Mouse (Mus musculus): ENCODE data around the gene Aunip. TPM values are rescaled to one million over a fixed set of nuclear protein-coding genes. Genes with fewer than 3 reads are reported as not detected.

Aunip gene
- polyA plus RNA-seq, 1 experiment from 2014 or later: 28.6 TPM

- WGBS: 74% methylated on average over 3 of the region's 4 CpGs
- no peak overlapping the region for H3K4me3 ChIP-seq
- H3K9me3 ChIP-seq (replicated peaks): no peaks in the 10 kb centered on the region
- H3K36me3 ChIP-seq: no peaks in the 10 kb centered on the region
- no peaks in the 10 kb centered on the region for H3K27me3 ChIP-seq (ENCODE audit: low read depth, poor library complexity, severe bottlenecking)
- peaks cover 10% of the 10 kb centered on the region; the same call in 1 of the 2 replicates for H3K4me1 ChIP-seq
- no peak overlapping the region for H3K27ac ChIP-seq (replicated peaks)
- DNase-seq (ENCODE audit: low spot score): no peak
Measured at GRCm38 (mm10) chr4:134505966-134506594, 4.7 kb upstream of the Aunip start.

DNA sequence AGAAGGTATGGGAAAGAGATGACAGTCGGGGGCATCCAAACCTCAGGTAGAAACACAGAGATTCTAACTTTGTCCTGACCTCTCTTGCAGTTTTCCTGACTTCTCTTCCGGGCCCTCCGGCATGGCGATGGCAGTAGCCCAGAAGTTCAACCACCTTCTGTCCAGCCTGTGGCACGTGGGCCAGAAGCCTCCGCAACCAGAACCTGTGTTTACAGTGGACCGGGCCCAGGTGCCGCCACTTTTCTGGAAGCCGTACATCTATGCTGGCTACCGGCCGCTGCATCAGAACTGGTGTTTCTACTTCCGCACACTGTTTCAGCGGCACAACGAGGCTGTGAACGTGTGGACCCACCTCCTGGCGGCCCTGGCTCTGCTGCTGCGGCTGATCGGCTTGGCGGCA, 4.1 kb upstream of the Aunip start:
- Histone ChIP-seq H3K36me3 (no peaks in the 10 kb centered on the region), H3K9me3 (replicated peaks) (no peaks in the 10 kb centered on the region), H3K4me1 (peaks cover 16% of the 10 kb centered on the region), H3K27me3 (ENCODE audit: low read depth, poor library complexity, severe bottlenecking) (no peaks in the 10 kb centered on the region), H3K27ac (replicated peaks) (no peak overlapping the region), H3K4me3 (no peak overlapping the region)
- 89% methylated on average over 19 of the region's 19 CpGs for WGBS
- DNase-seq (ENCODE audit: low spot score): no peak

GRCm38 (mm10) chr4:134510396-134510795, 403 bp upstream of the Aunip start:
- Histone ChIP-seq H3K36me3 (peaks cover 17% of the 10 kb centered on the region; the same call in 1 of the 2 replicates), H3K4me1 (peaks cover 43% of the 10 kb centered on the region), H3K27ac (replicated peaks) (no peak overlapping the region), H3K4me3 (peak overlapping the region; percentile 72; the same call in 1 of the 2 replicates), H3K27me3 (ENCODE audit: low read depth, poor library complexity, severe bottlenecking) (no peaks in the 10 kb centered on the region), H3K9me3 (replicated peaks) (no peaks in the 10 kb centered on the region)
- 72% methylated on average over 4 of the region's 4 CpGs for WGBS
- DNase-seq (ENCODE audit: low spot score): no peak

DNA sequence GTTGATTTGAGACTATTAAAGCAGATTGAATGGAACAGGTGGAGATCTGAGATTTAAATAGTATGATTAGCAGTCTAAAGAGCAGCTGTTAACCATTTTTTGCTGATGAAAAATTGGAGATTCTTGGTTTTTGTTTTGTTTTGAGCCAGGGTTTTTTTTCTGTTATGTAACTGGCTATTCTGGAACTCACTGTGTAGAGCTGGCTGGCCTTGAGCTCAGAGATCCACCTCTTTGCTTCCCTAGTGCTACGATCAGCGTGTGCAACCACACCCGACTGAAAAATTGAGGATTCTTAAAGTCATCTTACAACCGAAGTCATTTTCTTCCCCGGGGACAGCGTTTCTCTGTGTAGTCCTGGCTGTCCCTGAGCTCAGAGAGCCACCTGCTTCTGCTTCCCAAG, 931 bp downstream of the Aunip start:
- Histone ChIP-seq H3K4me1 (peaks cover 43% of the 10 kb centered on the region), H3K27me3 (ENCODE audit: low read depth, poor library complexity, severe bottlenecking) (no peaks in the 10 kb centered on the region), H3K36me3 (peaks cover 20% of the 10 kb centered on the region; the same call in 1 of the 2 replicates), H3K9me3 (replicated peaks) (no peaks in the 10 kb centered on the region), H3K27ac (replicated peaks) (peak overlapping the region; percentile 93), H3K4me3 (peak overlapping the region; percentile 72)
- no peak for DNase-seq (ENCODE audit: low spot score)
- 80% methylated on average over 6 of the region's 6 CpGs for WGBS

DNA sequence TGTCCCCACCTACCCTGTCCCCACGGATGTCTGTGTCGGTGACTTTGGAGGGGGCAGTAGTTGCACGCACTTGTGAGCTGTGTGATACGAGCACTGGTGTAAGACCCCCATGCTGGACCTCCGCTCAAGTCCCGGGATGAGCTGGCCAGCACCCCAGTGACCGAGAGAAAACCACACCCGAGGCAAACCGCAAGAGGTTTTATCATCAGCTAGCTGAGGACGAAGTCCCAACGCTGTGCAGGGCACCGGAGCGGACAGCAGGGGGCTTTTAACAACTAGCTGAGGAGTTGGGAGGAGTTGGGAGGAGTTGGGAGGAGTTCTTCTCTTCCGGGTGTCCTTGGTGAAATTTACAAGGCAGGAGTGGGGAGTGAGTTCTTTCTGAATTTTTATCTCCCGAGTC, 2.0 kb downstream of the Aunip start:
- DNase-seq (ENCODE audit: low spot score): peak; percentile 54
- 39% methylated on average over 15 of the region's 15 CpGs for WGBS
- H3K4me3 ChIP-seq: peak overlapping the region; percentile 39
- H3K9me3 ChIP-seq (replicated peaks): no peaks in the 10 kb centered on the region
- no peaks in the 10 kb centered on the region for H3K27me3 ChIP-seq (ENCODE audit: low read depth, poor library complexity, severe bottlenecking)
- H3K4me1 ChIP-seq: peaks cover 45% of the 10 kb centered on the region
- peaks cover 26% of the 10 kb centered on the region for H3K36me3 ChIP-seq
- H3K27ac ChIP-seq (replicated peaks): 0 out of 2 replicates have a peak overlapping the region, but pooled peaks have one; percentile 3

DNA sequence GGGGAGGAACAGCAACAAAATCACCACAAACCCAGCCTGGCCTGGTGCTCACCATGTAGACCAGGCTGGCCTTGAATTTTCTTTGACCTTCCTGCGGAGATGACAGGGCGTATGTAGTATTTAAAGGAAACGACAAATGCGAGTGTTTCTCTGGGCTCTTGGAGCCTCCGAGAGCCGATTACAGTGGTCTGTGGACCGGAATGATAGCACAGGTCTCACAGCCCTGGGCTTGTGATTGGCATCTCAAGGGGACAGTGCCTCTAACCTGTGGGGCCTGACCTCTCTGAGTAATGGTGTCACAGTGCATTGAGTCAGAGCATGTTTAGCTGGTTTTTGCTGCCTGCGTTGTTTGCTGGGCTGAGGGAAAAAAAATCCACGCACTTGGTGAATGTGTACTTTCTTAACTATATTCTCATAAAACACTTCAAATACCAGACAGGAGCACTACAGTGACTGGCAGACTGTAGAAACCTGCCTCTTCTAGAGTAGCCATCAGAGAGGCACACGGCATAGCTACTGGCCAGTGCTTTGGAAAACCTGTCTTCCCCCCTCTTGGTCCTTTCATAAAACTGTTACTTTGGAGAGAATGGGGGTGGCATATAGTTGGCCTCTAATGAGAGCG, 3.6 kb downstream of the Aunip start:
- H3K4me1 ChIP-seq: peaks cover 45% of the 10 kb centered on the region

DNA sequence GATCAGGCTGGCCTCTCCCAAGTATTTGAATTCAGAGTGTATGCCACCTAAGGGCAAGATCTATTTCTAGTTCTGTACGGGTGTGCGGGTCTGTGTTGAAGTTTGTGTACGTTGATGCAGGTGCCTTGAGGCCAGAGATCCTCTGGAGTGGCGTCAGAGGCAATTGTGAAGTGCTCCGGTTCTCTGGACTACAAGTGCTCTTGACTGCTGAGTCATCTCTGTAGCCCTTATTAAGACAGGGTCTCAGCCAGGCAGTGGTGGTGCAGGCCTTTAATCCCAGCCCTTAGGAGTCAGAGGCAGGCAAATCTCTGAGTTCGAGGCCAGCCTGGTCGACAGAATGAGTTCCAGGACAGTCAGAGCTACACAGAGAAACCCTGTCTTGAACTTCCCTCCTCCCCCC, 4.8 kb downstream of the Aunip start:
- DNase-seq (ENCODE audit: low spot score): no peak
- Histone ChIP-seq H3K27ac (replicated peaks) (no peak overlapping the region), H3K4me3 (no peak overlapping the region), H3K36me3 (peaks cover 45% of the 10 kb centered on the region), H3K27me3 (ENCODE audit: low read depth, poor library complexity, severe bottlenecking) (no peaks in the 10 kb centered on the region), H3K9me3 (replicated peaks) (no peaks in the 10 kb centered on the region), H3K4me1 (peaks cover 42% of the 10 kb centered on the region)
- WGBS: 82% methylated on average over 7 of the region's 7 CpGs

More for the DNA sequence above, 3.6 kb downstream of the Aunip start:
- Histone ChIP-seq H3K4me3 (no peak overlapping the region), H3K36me3 (peaks cover 34% of the 10 kb centered on the region), H3K27ac (replicated peaks) (no peak overlapping the region), H3K27me3 (ENCODE audit: low read depth, poor library complexity, severe bottlenecking) (no peaks in the 10 kb centered on the region), H3K9me3 (replicated peaks) (no peaks in the 10 kb centered on the region)
- 91% methylated on average over 11 of the region's 11 CpGs for WGBS
- no peak for DNase-seq (ENCODE audit: low spot score)

DNA sequence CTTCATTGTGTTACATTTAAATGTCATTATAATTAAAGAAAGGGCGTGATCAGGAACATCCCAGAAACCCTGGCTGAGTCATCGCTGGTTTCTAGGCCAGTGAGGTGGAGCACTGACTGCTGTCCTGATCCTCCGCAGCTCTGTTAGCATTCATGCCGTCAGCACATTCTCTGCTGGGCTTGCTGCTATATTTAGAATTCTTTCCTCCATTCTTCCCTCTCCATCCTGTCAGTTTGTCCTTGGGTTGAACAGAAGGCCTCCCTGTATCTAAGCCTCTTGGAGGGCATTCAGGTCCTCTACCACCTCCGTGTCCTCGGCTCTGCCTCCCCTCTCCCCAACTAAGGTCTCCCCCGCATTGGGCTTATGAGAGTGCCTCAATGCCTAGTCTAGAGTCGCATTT, 6.2 kb downstream of the Aunip start:
- Histone ChIP-seq H3K9me3 (replicated peaks) (no peaks in the 10 kb centered on the region), H3K27ac (replicated peaks) (no peak overlapping the region; the same call in 1 of the 2 replicates), H3K4me3 (no peak overlapping the region), H3K36me3 (peaks cover 58% of the 10 kb centered on the region), H3K27me3 (ENCODE audit: low read depth, poor library complexity, severe bottlenecking) (no peaks in the 10 kb centered on the region), H3K4me1 (peaks cover 29% of the 10 kb centered on the region)
- DNase-seq (ENCODE audit: low spot score): no peak
- 91% methylated on average over 8 of the region's 8 CpGs for WGBS

DNA sequence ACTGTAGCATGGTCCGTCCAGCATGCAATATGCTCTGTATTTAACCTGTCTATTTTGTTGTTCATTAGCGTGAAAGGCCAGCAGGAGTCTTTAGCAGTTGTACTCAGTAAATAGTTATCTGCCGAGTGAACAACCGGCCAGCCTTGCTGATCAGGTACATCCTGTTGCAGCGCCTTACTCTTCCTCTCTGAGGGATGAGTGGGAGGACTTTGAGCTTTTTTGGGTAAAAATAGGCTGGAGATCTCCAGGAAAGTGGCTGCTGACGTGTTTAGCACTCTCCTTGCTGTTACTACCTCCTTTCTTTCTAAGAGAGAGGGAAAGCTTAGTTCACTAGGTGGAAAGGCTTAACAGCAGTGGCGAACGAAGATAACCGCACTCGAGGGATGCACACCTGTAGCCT, 6.9 kb downstream of the Aunip start:
- Histone ChIP-seq H3K4me3 (no peak overlapping the region), H3K27me3 (ENCODE audit: low read depth, poor library complexity, severe bottlenecking) (no peaks in the 10 kb centered on the region), H3K27ac (replicated peaks) (no peak overlapping the region), H3K9me3 (replicated peaks) (no peaks in the 10 kb centered on the region), H3K4me1 (peaks cover 21% of the 10 kb centered on the region), H3K36me3 (peaks cover 62% of the 10 kb centered on the region)
- 91% methylated on average over 10 of the region's 10 CpGs for WGBS
- DNase-seq (ENCODE audit: low spot score): no peak

DNA sequence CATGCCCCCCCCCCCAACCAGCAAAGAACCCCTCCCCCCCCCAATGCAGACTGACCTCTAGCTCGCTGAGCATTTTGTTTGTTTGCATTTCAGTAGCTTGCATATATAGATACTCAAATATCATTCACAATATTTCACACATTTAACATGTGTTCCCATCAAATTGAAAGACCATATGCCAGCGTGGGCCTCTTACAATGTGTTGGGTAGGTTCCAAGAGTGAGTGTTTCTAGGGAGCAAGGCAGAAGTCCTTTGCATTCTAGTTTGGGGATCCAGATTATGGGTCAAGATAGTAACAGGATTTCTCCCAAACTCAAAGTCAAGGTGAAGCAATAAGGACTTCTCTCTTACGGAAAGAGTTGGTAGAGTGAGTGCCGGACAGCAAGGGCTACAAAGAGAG, 7.7 kb downstream of the Aunip start:
- WGBS: 95% methylated on average over 4 of the region's 4 CpGs
- Histone ChIP-seq H3K4me3 (no peak overlapping the region), H3K4me1 (peaks cover 15% of the 10 kb centered on the region; the same call in 1 of the 2 replicates), H3K27ac (replicated peaks) (no peak overlapping the region), H3K27me3 (ENCODE audit: low read depth, poor library complexity, severe bottlenecking) (no peaks in the 10 kb centered on the region), H3K36me3 (peaks cover 68% of the 10 kb centered on the region), H3K9me3 (replicated peaks) (no peaks in the 10 kb centered on the region)
- DNase-seq (ENCODE audit: low spot score): no peak

DNA sequence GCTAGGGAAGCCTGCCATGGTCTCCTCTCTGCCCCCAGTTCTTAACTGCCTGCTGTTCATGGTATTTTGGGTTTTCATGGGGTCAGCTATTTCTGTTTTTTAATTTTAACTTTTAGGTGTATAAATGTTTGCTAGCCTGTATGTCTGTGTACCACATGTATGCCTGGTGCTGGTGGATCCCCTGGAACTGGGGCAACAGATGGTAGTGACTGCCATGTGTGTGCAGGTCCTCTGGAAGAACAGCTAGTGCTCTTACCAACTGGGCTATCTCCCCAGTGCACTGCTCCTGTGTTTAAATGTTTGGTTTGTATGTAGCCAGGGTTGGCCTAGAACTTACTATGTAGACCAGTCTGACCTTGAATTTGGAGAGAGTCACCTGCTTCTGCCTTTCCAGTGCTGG, 8.5 kb downstream of the Aunip start:
- Histone ChIP-seq H3K27ac (replicated peaks) (no peak overlapping the region), H3K27me3 (ENCODE audit: low read depth, poor library complexity, severe bottlenecking) (no peaks in the 10 kb centered on the region), H3K4me1 (peaks cover 8% of the 10 kb centered on the region; the same call in 1 of the 2 replicates), H3K36me3 (peaks cover 68% of the 10 kb centered on the region), H3K4me3 (no peak overlapping the region), H3K9me3 (replicated peaks) (no peaks in the 10 kb centered on the region)
- DNase-seq (ENCODE audit: low spot score): no peak

- 89% methylated on average over 4 of the region's 4 CpGs for WGBS
- H3K27ac ChIP-seq (replicated peaks): no peak overlapping the region
- DNase-seq (ENCODE audit: low spot score): no peak
Measured at GRCm38 (mm10) chr4:134523447-134523846, 12.6 kb downstream of the Aunip start.

GRCm38 (mm10) chr4:134525806-134526205, 15.0 kb downstream of the Aunip start:
- no peak for DNase-seq (ENCODE audit: low spot score)
- H3K4me3 ChIP-seq: no peak overlapping the region
- no peak overlapping the region for H3K27ac ChIP-seq (replicated peaks)
- H3K36me3 ChIP-seq: peaks cover 100% of the 10 kb centered on the region
- 87% methylated on average over 5 of the region's 5 CpGs for WGBS
- no peaks in the 10 kb centered on the region for H3K27me3 ChIP-seq (ENCODE audit: low read depth, poor library complexity, severe bottlenecking)
- H3K9me3 ChIP-seq (replicated peaks): no peaks in the 10 kb centered on the region
- no peaks in the 10 kb centered on the region for H3K4me1 ChIP-seq

More at GRCm38 (mm10) chr4:134523447-134523846, 12.6 kb downstream of the Aunip start:
- Histone ChIP-seq H3K27me3 (ENCODE audit: low read depth, poor library complexity, severe bottlenecking) (no peaks in the 10 kb centered on the region), H3K4me1 (no peaks in the 10 kb centered on the region), H3K4me3 (no peak overlapping the region), H3K9me3 (replicated peaks) (no peaks in the 10 kb centered on the region), H3K36me3 (peaks cover 91% of the 10 kb centered on the region)

Measured in midbrain, embryonic 10.5 days (tissue).